Mouse (Mus musculus): ENCODE results near the gene Stk38.

Gene Stk38

GRCm38 (mm10) chr17:28922096-28922495, 85.7 kb downstream of the Stk38 start:
- no peaks in the 10 kb centered on the region for H3K36me3 ChIP-seq (ENCODE audit: control insufficient read depth, insufficient read depth, low read length, poor library complexity, severe bottlenecking)
- peak; percentile 37 for DNase-seq (ENCODE audit: low read depth, low spot score)
- H3K27me3 ChIP-seq (ENCODE audit: control insufficient read depth, insufficient read depth, low read length, poor library complexity, severe bottlenecking), result no peaks in the 10 kb centered on the region

- H3K27me3 ChIP-seq (ENCODE audit: control insufficient read depth, insufficient read depth, low read length, poor library complexity, severe bottlenecking), result no peaks in the 10 kb centered on the region
- DNase-seq (ENCODE audit: low read depth, low spot score), result no peak
- no peaks in the 10 kb centered on the region for H3K36me3 ChIP-seq (ENCODE audit: control insufficient read depth, insufficient read depth, low read length, poor library complexity, severe bottlenecking)
Measured at GRCm38 (mm10) chr17:28921086-28921485, 86.7 kb downstream of the Stk38 start.
